Comparison of ENCODE assay signal across 7 mouse cellular contexts in the genomic region with DNA sequence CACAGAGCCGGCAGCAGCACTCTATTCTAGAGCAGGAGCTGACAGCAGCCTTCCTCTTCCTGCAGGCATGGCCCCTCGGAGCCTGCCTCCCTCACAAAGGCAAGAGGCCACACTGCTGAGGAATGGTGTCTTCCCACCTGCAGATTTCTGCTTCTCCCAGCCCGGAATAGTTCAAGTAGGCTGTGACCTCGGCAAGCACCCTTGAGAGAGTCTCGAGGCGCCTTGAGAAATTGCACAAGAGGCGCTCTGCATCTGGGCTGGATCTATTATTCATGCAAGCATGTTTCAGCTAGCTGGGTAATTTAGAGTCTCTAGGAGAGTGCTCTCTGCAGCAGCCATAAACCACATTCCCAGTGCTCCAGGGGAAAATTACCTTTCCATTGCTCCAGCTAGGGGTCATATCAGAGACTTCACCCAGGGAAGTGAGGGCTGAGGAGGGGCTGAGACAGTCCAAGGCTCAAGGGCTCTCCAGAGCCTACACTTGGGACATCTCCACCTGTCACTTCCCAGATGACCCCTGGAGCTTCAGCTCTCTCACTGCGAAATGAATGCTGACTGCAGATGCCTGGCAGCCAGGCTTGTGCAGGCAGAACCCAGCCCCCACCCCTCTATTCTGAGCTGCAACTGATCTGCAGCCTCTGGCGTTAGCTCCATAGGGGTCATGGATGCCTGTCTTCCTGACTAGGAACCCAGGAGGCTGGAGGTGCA.
A peak's percentile ranks its signal among the peaks of the same experiment; 100 is the strongest.
DNase-seq lines count a peak whose midpoint lies in the region; ATAC-seq and TF ChIP-seq lines count a peak whose summit lies in the region.

No protein-coding gene starts in this region.

- H3K9ac ChIP-seq in embryonic facial prominence, embryonic 14.5 days (ENCODE audit: low read depth, low read length): peak overlapping the region; percentile 21; the same call in 1 of the 2 replicates
- H3K9ac ChIP-seq in kidney, postnatal 0 days (ENCODE audit: low read depth, low read length): no peak overlapping the region
- H3K9ac ChIP-seq in stomach, embryonic 14.5 days (replicated peaks; ENCODE audit: low read depth, low read length): no peak overlapping the region

- ATAC-seq in embryonic facial prominence, embryonic 14.5 days (ENCODE audit: low read depth): peak; percentile 65
- no peak for ATAC-seq in kidney, postnatal 0 days (replicated peaks; ENCODE audit: low FRiP score, low read depth)
- ATAC-seq in stomach, embryonic 14.5 days (ENCODE audit: insufficient number of reproducible peaks, insufficient read depth, low FRiP score, low read depth): peak; percentile 46; the same call in 1 of the 2 replicates
- ATAC-seq in CD4-positive, CD25-positive, alpha-beta regulatory T cell, adult 4 months: no peak

- WGBS in embryonic facial prominence, embryonic 14.5 days: 3% methylated on average over 9 of the region's 9 CpGs
- 4% methylated on average over 9 of the region's 9 CpGs for WGBS in kidney, postnatal 0 days
- WGBS in stomach, embryonic 14.5 days: 8% methylated on average over 9 of the region's 9 CpGs

- 0 out of 2 replicates have a peak overlapping the region, but pooled peaks have one; percentile 7 for H3K4me3 ChIP-seq in embryonic facial prominence, embryonic 14.5 days (ENCODE audit: low read depth, low read length)
- H3K4me3 ChIP-seq in kidney, postnatal 0 days (replicated peaks; ENCODE audit: low read depth, low read length): no peak overlapping the region
- H3K4me3 ChIP-seq in stomach, embryonic 14.5 days (ENCODE audit: low read depth, low read length): no peak overlapping the region

- TF ChIP-seq CTCF in kidney, postnatal 0 days (IDR thresholded peaks at IDR 0.05; ENCODE audit: low read depth): no peak

- peaks cover 18% of the 10 kb centered on the region for H3K4me1 ChIP-seq in embryonic facial prominence, embryonic 14.5 days (ENCODE audit: control insufficient read depth, insufficient read depth, low read length)
- no peaks in the 10 kb centered on the region for H3K4me1 ChIP-seq in kidney, postnatal 0 days (replicated peaks; ENCODE audit: insufficient read depth, low read length)
- H3K4me1 ChIP-seq in stomach, embryonic 14.5 days (ENCODE audit: control insufficient read depth, insufficient read depth, low read length): no peaks in the 10 kb centered on the region

- H3K36me3 ChIP-seq in embryonic facial prominence, embryonic 14.5 days (ENCODE audit: control insufficient read depth, insufficient read depth, low read length): no peaks in the 10 kb centered on the region
- no peaks in the 10 kb centered on the region for H3K36me3 ChIP-seq in kidney, postnatal 0 days (ENCODE audit: insufficient read depth, low read length)
- no peaks in the 10 kb centered on the region for H3K36me3 ChIP-seq in stomach, embryonic 14.5 days (ENCODE audit: control insufficient read depth, insufficient read depth, low read length)

- peak; percentile 13 for DNase-seq in ovary, postnatal 36 days (ENCODE audit: low spot score)
- DNase-seq in ovary, postnatal 14 days (ENCODE audit: low spot score): no peak
- DNase-seq in embryonic facial prominence, embryonic 14.5 days (ENCODE audit: low spot score): peak; percentile 75
- peak; percentile 10 for DNase-seq in kidney, postnatal 0 days (ENCODE audit: low spot score)
- peak; percentile 70 to 85 for DNase-seq in lung, postnatal 4 days

- H3K27me3 ChIP-seq in embryonic facial prominence, embryonic 14.5 days (replicated peaks; ENCODE audit: control insufficient read depth, insufficient read depth, low read length): no peaks in the 10 kb centered on the region
- H3K27me3 ChIP-seq in kidney, postnatal 0 days (ENCODE audit: insufficient read depth, low read length): no peaks in the 10 kb centered on the region
- H3K27me3 ChIP-seq in stomach, embryonic 14.5 days (ENCODE audit: control insufficient read depth, insufficient read depth, low read length): no peaks in the 10 kb centered on the region

- peak overlapping the region; percentile 34 for H3K4me2 ChIP-seq in embryonic facial prominence, embryonic 14.5 days (ENCODE audit: low read depth, low read length)
- H3K4me2 ChIP-seq in kidney, postnatal 0 days (ENCODE audit: low read length): peak overlapping the region; percentile 34
- peak overlapping the region; percentile 24 for H3K4me2 ChIP-seq in stomach, embryonic 14.5 days (replicated peaks; ENCODE audit: low read depth, low read length)

- no peaks in the 10 kb centered on the region for H3K9me3 ChIP-seq in embryonic facial prominence, embryonic 14.5 days (ENCODE audit: control insufficient read depth, low read length)
- no peaks in the 10 kb centered on the region for H3K9me3 ChIP-seq in kidney, postnatal 0 days (replicated peaks; ENCODE audit: low read length)
- H3K9me3 ChIP-seq in stomach, embryonic 14.5 days (ENCODE audit: control insufficient read depth, low read depth, low read length): no peaks in the 10 kb centered on the region

- peak overlapping the region; percentile 56 for H3K27ac ChIP-seq in embryonic facial prominence, embryonic 14.5 days (replicated peaks; ENCODE audit: low read depth, low read length)
- no peak overlapping the region for H3K27ac ChIP-seq in kidney, postnatal 0 days
- H3K27ac ChIP-seq in stomach, embryonic 14.5 days (ENCODE audit: low read length): no peak overlapping the region; the same call in 1 of the 2 replicates

Comparison
In these comparisons a context has a peak if more than half of its experiments do, and no peak if none do; other contexts are left out.
1. ATAC-seq: peak in embryonic facial prominence, embryonic 14.5 days (single experiment) and stomach, embryonic 14.5 days (single experiment); none in kidney, postnatal 0 days (single experiment) and CD4-positive, CD25-positive, alpha-beta regulatory T cell, adult 4 months (single experiment).
2. Peak in every context shown above with its lines, with median percentiles within 50 percentile points of each other: H3K4me2 ChIP-seq.